Mouse (Mus musculus) E14TG2a.4 (cell line): ENCODE measurements around the gene Gm20538.

Source experiments
- CTCF ChIP-seq: conservative IDR thresholded peaks from 2 replicates; pipeline ENCODE4 v1.5.1; 2014; ENCODE audit warnings: low read length
- POU5F1 ChIP-seq: IDR thresholded peaks from 2 replicates; pipeline ENCODE4 v1.6.1; 2014; ENCODE audit warnings: low read length, borderline replicate concordance

DNA sequence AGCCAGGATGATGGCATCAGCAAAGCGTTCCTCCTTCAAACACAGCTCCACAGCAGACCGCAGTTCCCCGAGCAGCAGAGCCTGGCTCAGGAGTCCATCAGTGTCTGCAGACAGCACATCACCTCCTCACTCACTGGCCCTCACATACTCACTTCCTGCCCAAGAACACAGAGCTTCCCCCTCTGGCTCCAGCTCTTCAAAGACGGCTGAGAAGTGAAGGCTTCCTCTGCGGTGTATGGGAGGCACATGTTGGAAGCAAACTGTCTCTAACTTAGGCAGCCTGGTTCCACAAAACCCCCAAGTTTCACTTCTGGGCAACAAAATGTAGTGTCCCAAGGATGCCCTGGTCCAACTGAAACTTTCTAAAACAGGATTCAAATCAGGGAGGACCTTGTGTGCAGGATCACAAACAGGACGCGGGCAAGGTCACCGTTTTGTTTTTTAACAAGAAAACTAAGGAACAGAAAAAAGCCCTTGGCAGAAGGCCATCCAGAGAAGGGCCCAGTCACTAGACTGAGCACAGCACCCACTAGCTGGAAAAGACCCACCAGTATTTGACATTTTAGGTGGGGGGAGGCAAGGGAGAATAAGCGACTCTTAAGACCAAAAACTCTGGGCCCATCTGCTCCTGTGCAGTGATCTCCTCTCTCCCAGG, 27.0 kb downstream of the Gm20538 start:
- TF ChIP-seq CTCF: no peak
- TF ChIP-seq POU5F1: no peak
